Comparison of ENCODE assay signal across 12 mouse cellular contexts in the genomic region with DNA sequence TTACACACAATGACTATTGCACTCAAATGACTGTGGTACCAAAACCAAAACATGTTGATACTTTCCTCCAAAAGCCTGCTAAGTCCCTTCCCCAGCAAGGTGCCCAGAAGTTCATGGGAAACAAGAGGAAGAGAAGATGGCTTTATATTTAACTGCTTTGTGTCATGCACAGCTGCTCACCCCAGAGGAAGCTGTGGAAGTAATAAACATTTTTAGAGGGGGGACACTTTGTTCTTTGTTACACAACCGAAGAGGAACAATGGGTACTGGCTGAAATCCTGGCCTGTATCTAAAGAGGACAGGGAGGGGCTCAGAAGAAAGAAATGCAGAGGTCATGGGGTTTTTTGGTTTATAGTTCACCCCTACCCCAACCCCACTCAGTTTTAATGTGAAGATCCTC.
A peak's percentile ranks its signal among the peaks of the same experiment; 100 is the strongest.
DNase-seq lines count a peak whose midpoint lies in the region.
"Had no signal": no experiment of that assay in that cellular context is flagged by ENCODE, and none has a peak within 500 bp of the region (broad histone marks: within the 10 kb centered on the region; RNA-seq: fewer than 3 reads in every experiment).

No protein-coding gene starts in this region.

- peak; percentile 10 to 39 for DNase-seq in adrenal gland, adult (ENCODE audit: inconsistent age in 2 of 2, low spot score in 1 of 2)
- no peak for DNase-seq in adrenal gland, postnatal 4 days (ENCODE audit: low spot score in 2 of 2)
- peak; percentile 71 for DNase-seq in heart, adult 8-10 months (ENCODE audit: low spot score)
- no peak for DNase-seq in heart, postnatal 4 days
- DNase-seq in kidney, postnatal 14 days = peak; percentile 39
- no peak for DNase-seq in kidney, adult 11 months
- DNase-seq in ZHBTc4 (ENCODE audit: low read depth, low spot score) = peak; percentile 10
- DNase-seq in cerebellum, postnatal 25 days = no peak
- DNase-seq: cerebellum, adult 9-10 months; liver, embryonic 13.5 days; spleen, adult 18-20 months; thymus, postnatal 36 days had no signal

Comparison
In these comparisons a context has a peak if more than half of its experiments do, and no peak if none do; other contexts are left out.
1. DNase-seq: peak in adrenal gland, adult (2 of 2), heart, adult 8-10 months (single experiment), kidney, postnatal 14 days (single experiment) and ZHBTc4 (single experiment); none in adrenal gland, postnatal 4 days (0 of 2), heart, postnatal 4 days (single experiment), kidney, adult 11 months (single experiment) and cerebellum, postnatal 25 days (0 of 2).